Mouse (Mus musculus): ENCODE measurements around the gene Phc2.

DNA sequence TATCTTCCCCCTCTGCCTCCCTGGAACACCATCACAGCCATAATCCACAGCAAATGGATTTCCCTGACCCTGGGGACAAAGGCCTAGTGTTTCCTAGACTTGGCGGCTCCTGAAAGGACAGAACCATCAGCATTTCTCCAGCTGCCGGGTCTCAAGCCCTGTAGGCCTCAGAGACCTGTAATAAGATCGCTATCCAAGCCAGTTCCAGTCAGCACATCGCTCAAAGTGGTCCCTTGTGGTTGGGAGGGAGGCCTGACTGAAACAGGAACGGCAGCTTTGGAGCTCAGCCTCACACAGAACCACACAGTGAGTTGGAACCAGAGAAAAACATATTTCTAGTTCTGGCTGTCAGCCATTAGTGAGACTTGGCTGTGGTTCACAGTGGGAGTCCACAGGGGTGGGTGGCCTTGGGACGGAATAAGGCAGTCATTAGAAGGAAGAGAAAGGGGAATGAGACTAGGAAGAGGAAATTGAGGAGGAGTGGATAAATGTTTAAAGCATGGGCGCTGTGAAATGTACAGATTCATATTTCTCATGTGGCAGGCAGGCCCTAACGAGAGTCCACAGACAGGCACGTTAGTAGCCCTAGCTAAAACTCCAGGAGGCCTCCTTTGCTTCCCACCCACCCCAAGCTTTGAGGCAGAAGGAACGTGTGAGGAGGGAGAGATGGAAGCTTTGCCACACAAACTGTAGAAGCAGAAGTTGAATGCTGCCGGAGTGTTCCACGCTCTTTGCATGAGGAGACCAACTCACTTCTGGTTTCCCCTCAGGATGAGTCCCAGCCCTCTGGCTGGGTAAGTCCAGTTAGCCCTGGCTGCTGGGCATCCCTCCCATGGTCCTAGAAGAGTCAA, 43.7 kb downstream of the Phc2 start:
- TF ChIP-seq MAFK (IDR thresholded peaks at IDR 0.05; ENCODE audit: insufficient read depth, low read depth, low read length) = no peak
- TF ChIP-seq HCFC1 (IDR thresholded peaks at IDR 0.05; ENCODE audit: borderline replicate concordance, insufficient read depth, low read length) = no peak

All from ES-E14 (cell line).